Mouse (Mus musculus) lung, postnatal 0 days (tissue): ENCODE measurements around the gene Zfand3. TPM values are rescaled to one million over a fixed set of nuclear protein-coding genes. Genes with fewer than 3 reads are reported as not detected.

ENCODE experiments used
- ATAC-seq: fragments of 200-750 bp; cut with Nextera tagmentation; 2 replicates; pipeline ENCODE4 v1.8.0; 2017; ENCODE audit warnings: moderate library complexity
- DNase-seq: peaks from one replicate; pipeline ENCODE4 v3.0.0-alpha.2; 2016; ENCODE audit warnings: low spot score
- H3K27ac ChIP-seq: fragments of 300-500 bp; sonication (generic); 2 replicates; pipeline ENCODE4 v1.5.1; 2014; ENCODE audit warnings: antibody characterized with exemption, mild to moderate bottlenecking, low read length, mixed read lengths
- H3K27me3 ChIP-seq: fragments of 300-500 bp; sonication (generic); replicated peaks from 2 replicates; pipeline ENCODE4 v1.6.1; 2014; ENCODE audit warnings: low read length, mixed read lengths; ENCODE audit not compliant: insufficient read depth
- H3K36me3 ChIP-seq: fragments of 300-500 bp; sonication (generic); 2 replicates; pipeline ENCODE4 v1.6.1; 2014; ENCODE audit warnings: low read length, mixed read lengths; ENCODE audit not compliant: insufficient read depth
- H3K4me1 ChIP-seq: fragments of 300-500 bp; sonication (generic); 2 replicates; pipeline ENCODE4 v1.6.1; 2014; ENCODE audit warnings: antibody characterized with exemption, low read depth, low read length, mixed read lengths; ENCODE audit not compliant: insufficient read depth
- H3K4me2 ChIP-seq: fragments of 300-500 bp; sonication (generic); replicated peaks from 2 replicates; pipeline ENCODE4 v1.6.1; 2014; ENCODE audit warnings: low read depth, mild to moderate bottlenecking, low read length, moderate library complexity, mixed read lengths
- H3K4me3 ChIP-seq: fragments of 300-500 bp; sonication (generic); 2 replicates; pipeline ENCODE4 v1.5.1; 2014; ENCODE audit warnings: low read depth, low read length
- H3K9ac ChIP-seq: fragments of 300-500 bp; sonication (generic); replicated peaks from 2 replicates; pipeline ENCODE4 v1.6.1; 2014; ENCODE audit warnings: low read depth, mild to moderate bottlenecking
- H3K9me3 ChIP-seq: fragments of 300-500 bp; sonication (generic); 2 replicates; pipeline ENCODE4 v1.6.1; 2016; ENCODE audit warnings: low read length, mixed read lengths
- CTCF ChIP-seq: IDR thresholded peaks from 2 replicates; pipeline ENCODE4 v1.5.1; 2016; ENCODE audit warnings: antibody characterized with exemption, mild to moderate bottlenecking
- EP300 ChIP-seq: IDR thresholded peaks from 2 replicates; pipeline ENCODE4 v1.6.1; 2016; ENCODE audit warnings: antibody characterized with exemption, mild to moderate bottlenecking, control low read depth
- WGBS: fragments of 180-500 bp; shearing (Covaris S2); extraction: QIAGEN DNeasy Blood & Tissue Kit; methylation state at CpG from one replicate; pipeline ENCODE4 v1.1.7; 2014; 5-methylcytosine and 5-hydroxymethylcytosine counted together
- polyA plus RNA-seq: library from polyadenylated mRNA; unstranded; fragments of >200 nt; fragmentation: Nextera tagmentation; extraction: Ambion mirVana; gene quantifications from 2 replicates; pipeline ENCODE4 v1.2.1, GENCODE M21; 2015

Gene Zfand3
- polyA plus RNA-seq, 1 experiment from 2014 or later, result 52.1 TPM

GRCm38 (mm10) chr17:30245308-30245706 is 240.8 kb downstream of the Zfand3 start:
- ATAC-seq, result no peak
- Histone ChIP-seq H3K36me3 (no peaks in the 10 kb centered on the region), H3K4me1 (peaks cover 5% of the 10 kb centered on the region; the same call in 1 of the 2 replicates), H3K9ac (no peak overlapping the region), H3K27me3 (no peaks in the 10 kb centered on the region), H3K4me2 (no peak overlapping the region), H3K9me3 (no peaks in the 10 kb centered on the region), H3K4me3 (no peak overlapping the region), H3K27ac (no peak overlapping the region)
- TF ChIP-seq EP300 (no peak), CTCF (no peak)
- DNase-seq, result no peak
- WGBS, result 76% methylated on average over 10 of the region's 10 CpGs

- 89% methylated on average over 5 of the region's 5 CpGs for WGBS
- H3K9ac ChIP-seq, result no peak overlapping the region
- no peak overlapping the region for H3K4me2 ChIP-seq
- H3K9me3 ChIP-seq, result no peaks in the 10 kb centered on the region
- no peak overlapping the region for H3K27ac ChIP-seq
- H3K4me1 ChIP-seq, result no peaks in the 10 kb centered on the region
- no peak for TF ChIP-seq EP300
- TF ChIP-seq CTCF, result no peak
- no peak for DNase-seq
- H3K27me3 ChIP-seq, result no peaks in the 10 kb centered on the region
- ATAC-seq, result no peak
- no peaks in the 10 kb centered on the region for H3K36me3 ChIP-seq
- no peak overlapping the region for H3K4me3 ChIP-seq
These were observed 248.5 kb downstream of the Zfand3 start for GRCm38 (mm10) chr17:30253028-30253427.

- no peaks in the 10 kb centered on the region for H3K27me3 ChIP-seq
- no peak for DNase-seq
- H3K9ac ChIP-seq, result no peak overlapping the region
- no peaks in the 10 kb centered on the region for H3K36me3 ChIP-seq
- WGBS, result 57% methylated on average over 7 of the region's 7 CpGs
- H3K4me3 ChIP-seq, result no peak overlapping the region
- H3K27ac ChIP-seq, result no peak overlapping the region
- no peaks in the 10 kb centered on the region for H3K9me3 ChIP-seq
- TF ChIP-seq CTCF, result no peak
- TF ChIP-seq EP300, result no peak
- H3K4me2 ChIP-seq, result no peak overlapping the region
- H3K4me1 ChIP-seq, result no peaks in the 10 kb centered on the region
- no peak for ATAC-seq
These were observed 249.4 kb downstream of the Zfand3 start for GRCm38 (mm10) chr17:30253924-30254323.

- H3K4me1 ChIP-seq, result no peaks in the 10 kb centered on the region
- no peaks in the 10 kb centered on the region for H3K36me3 ChIP-seq
- no peak overlapping the region for H3K27ac ChIP-seq
- ATAC-seq, result no peak
- no peak overlapping the region for H3K4me2 ChIP-seq
- H3K9ac ChIP-seq, result no peak overlapping the region
- TF ChIP-seq EP300 (no peak), CTCF (no peak)
- 83% methylated on average over 8 of the region's 8 CpGs for WGBS
- H3K27me3 ChIP-seq, result no peaks in the 10 kb centered on the region
- no peaks in the 10 kb centered on the region for H3K9me3 ChIP-seq
- H3K4me3 ChIP-seq, result no peak overlapping the region
- no peak for DNase-seq
These were observed 251.5 kb downstream of the Zfand3 start for GRCm38 (mm10) chr17:30255928-30256560.

GRCm38 (mm10) chr17:30258480-30258879 is 253.9 kb downstream of the Zfand3 start:
- H3K27me3 ChIP-seq, result no peaks in the 10 kb centered on the region
- no peaks in the 10 kb centered on the region for H3K36me3 ChIP-seq
- DNase-seq (no peak), ATAC-seq (no peak)
- H3K4me2 ChIP-seq, result no peak overlapping the region
- H3K4me1 ChIP-seq, result peaks cover 6% of the 10 kb centered on the region; the same call in 1 of the 2 replicates
- no peak overlapping the region for H3K4me3 ChIP-seq
- no peak for TF ChIP-seq CTCF
- TF ChIP-seq EP300, result no peak
- no peak overlapping the region for H3K27ac ChIP-seq
- WGBS, result 76% methylated on average over 4 of the region's 4 CpGs
- H3K9ac ChIP-seq, result no peak overlapping the region
- no peaks in the 10 kb centered on the region for H3K9me3 ChIP-seq

GRCm38 (mm10) chr17:30259938-30260337 is 255.4 kb downstream of the Zfand3 start:
- Histone ChIP-seq H3K27me3 (no peaks in the 10 kb centered on the region), H3K4me2 (no peak overlapping the region), H3K9me3 (no peaks in the 10 kb centered on the region), H3K36me3 (no peaks in the 10 kb centered on the region), H3K27ac (no peak overlapping the region), H3K9ac (no peak overlapping the region), H3K4me1 (peaks cover 6% of the 10 kb centered on the region; the same call in 1 of the 2 replicates), H3K4me3 (no peak overlapping the region)
- DNase-seq (no peak), ATAC-seq (no peak)
- WGBS, result 77% methylated on average over 6 of the region's 6 CpGs
- TF ChIP-seq CTCF (no peak), EP300 (no peak)

Other genes with a start within 250 kb of the Zfand3 start
- gene Mdga1, start 34.6 kb upstream of the Zfand3 start, polyA plus RNA-seq, result 2.3 and 3.2 TPM in 2 replicates